Mouse (Mus musculus): Measurements from ENCODE around the gene Dclk2. TPM values are rescaled to one million over a fixed set of nuclear protein-coding genes. Genes with fewer than 3 reads are reported as not detected.

The Dclk2 gene
- total and polyA plus RNA-seq, 2 experiments from 2014 or later, result 1.3 to 9.2 TPM

GRCm38 (mm10) chr3:86796716-86797115 is 123.9 kb downstream of the Dclk2 start:
- H3K4me2 ChIP-seq (ENCODE audit: low read depth, low read length), result no peak overlapping the region
- H3K4me1 ChIP-seq (ENCODE audit: control insufficient read depth, insufficient read depth), result peaks cover 7% of the 10 kb centered on the region; the same call in 1 of the 2 replicates

GRCm38 (mm10) chr3:86793720-86794191 is 126.9 kb downstream of the Dclk2 start:
- ATAC-seq (ENCODE audit: insufficient read depth, low read depth), result peak; percentile 69
- peaks cover 12% of the 10 kb centered on the region; the same call in 1 of the 2 replicates for H3K4me1 ChIP-seq (ENCODE audit: control insufficient read depth, insufficient read depth)
- peak overlapping the region; percentile 71 for H3K27ac ChIP-seq (ENCODE audit: low read depth)
- H3K4me2 ChIP-seq (ENCODE audit: low read depth, low read length), result no peak overlapping the region
- no peaks in the 10 kb centered on the region for H3K9me3 ChIP-seq (replicated peaks; ENCODE audit: control insufficient read depth, low read length)
- H3K27me3 ChIP-seq (ENCODE audit: control insufficient read depth, insufficient read depth, low read length), result no peaks in the 10 kb centered on the region
- peak; percentile 73 for TF ChIP-seq EP300 (IDR thresholded peaks at IDR 0.05; ENCODE audit: low read depth)
- TF ChIP-seq CTCF (IDR thresholded peaks at IDR 0.05; ENCODE audit: low read depth), result no peak
- no peak overlapping the region for H3K4me3 ChIP-seq (ENCODE audit: low read depth, low read length)
- no peaks in the 10 kb centered on the region for H3K36me3 ChIP-seq (replicated peaks; ENCODE audit: control insufficient read depth, insufficient read depth, low read length)
- DNase-seq (ENCODE audit: low spot score), result peak; percentile 52
- H3K9ac ChIP-seq (replicated peaks; ENCODE audit: low read depth, low read length), result no peak overlapping the region
- WGBS, result 21% methylated on average over 1 of the region's 1 CpGs

More at GRCm38 (mm10) chr3:86796716-86797115, 123.9 kb downstream of the Dclk2 start:
- no peaks in the 10 kb centered on the region for H3K36me3 ChIP-seq (replicated peaks; ENCODE audit: control insufficient read depth, insufficient read depth, low read length)
- 42% methylated on average over 6 of the region's 6 CpGs for WGBS
- ATAC-seq (ENCODE audit: insufficient read depth, low read depth) (no peak), DNase-seq (ENCODE audit: low spot score) (no peak)
- H3K9me3 ChIP-seq (replicated peaks; ENCODE audit: control insufficient read depth, low read length), result no peaks in the 10 kb centered on the region
- no peak for TF ChIP-seq EP300 (IDR thresholded peaks at IDR 0.05; ENCODE audit: low read depth)
- peak; percentile 61 for TF ChIP-seq CTCF (IDR thresholded peaks at IDR 0.05; ENCODE audit: low read depth)
- no peak overlapping the region for H3K4me3 ChIP-seq (ENCODE audit: low read depth, low read length)
- H3K27ac ChIP-seq (ENCODE audit: low read depth), result no peak overlapping the region
- H3K27me3 ChIP-seq (ENCODE audit: control insufficient read depth, insufficient read depth, low read length), result no peaks in the 10 kb centered on the region
- H3K9ac ChIP-seq (replicated peaks; ENCODE audit: low read depth, low read length), result no peak overlapping the region

- ATAC-seq (ENCODE audit: insufficient read depth, low read depth), result no peak
- WGBS, result 43% methylated on average over 4 of the region's 4 CpGs
These were observed 127.4 kb downstream of the Dclk2 start for GRCm38 (mm10) chr3:86793264-86793663.

GRCm38 (mm10) chr3:86789752-86790151 is 130.9 kb downstream of the Dclk2 start:
- H3K36me3 ChIP-seq (replicated peaks; ENCODE audit: control insufficient read depth, insufficient read depth, low read length), result no peaks in the 10 kb centered on the region
- H3K4me2 ChIP-seq (ENCODE audit: low read depth, low read length), result no peak overlapping the region
- ATAC-seq (ENCODE audit: insufficient read depth, low read depth), result no peak
- H3K9me3 ChIP-seq (replicated peaks; ENCODE audit: control insufficient read depth, low read length), result no peaks in the 10 kb centered on the region
- no peak overlapping the region for H3K9ac ChIP-seq (replicated peaks; ENCODE audit: low read depth, low read length)
- H3K4me3 ChIP-seq (ENCODE audit: low read depth, low read length), result no peak overlapping the region
- TF ChIP-seq EP300 (IDR thresholded peaks at IDR 0.05; ENCODE audit: low read depth) (no peak), CTCF (IDR thresholded peaks at IDR 0.05; ENCODE audit: low read depth) (no peak)
- H3K27ac ChIP-seq (ENCODE audit: low read depth), result no peak overlapping the region
- H3K27me3 ChIP-seq (ENCODE audit: control insufficient read depth, insufficient read depth, low read length), result no peaks in the 10 kb centered on the region
- WGBS, result 72% methylated on average over 5 of the region's 5 CpGs
- peaks cover 29% of the 10 kb centered on the region for H3K4me1 ChIP-seq (ENCODE audit: control insufficient read depth, insufficient read depth)
- DNase-seq (ENCODE audit: low spot score), result no peak

More at GRCm38 (mm10) chr3:86793264-86793663, 127.4 kb downstream of the Dclk2 start:
- TF ChIP-seq CTCF (IDR thresholded peaks at IDR 0.05; ENCODE audit: low read depth) (no peak), EP300 (IDR thresholded peaks at IDR 0.05; ENCODE audit: low read depth) (no peak)
- Histone ChIP-seq H3K9me3 (replicated peaks; ENCODE audit: control insufficient read depth, low read length) (no peaks in the 10 kb centered on the region), H3K4me3 (ENCODE audit: low read depth, low read length) (no peak overlapping the region), H3K4me1 (ENCODE audit: control insufficient read depth, insufficient read depth) (peaks cover 12% of the 10 kb centered on the region; the same call in 1 of the 2 replicates), H3K4me2 (ENCODE audit: low read depth, low read length) (no peak overlapping the region), H3K36me3 (replicated peaks; ENCODE audit: control insufficient read depth, insufficient read depth, low read length) (no peaks in the 10 kb centered on the region), H3K27ac (ENCODE audit: low read depth) (peak overlapping the region; percentile 71), H3K9ac (replicated peaks; ENCODE audit: low read depth, low read length) (no peak overlapping the region), H3K27me3 (ENCODE audit: control insufficient read depth, insufficient read depth, low read length) (no peaks in the 10 kb centered on the region)
- no peak for DNase-seq (ENCODE audit: low spot score)

- H3K36me3 ChIP-seq (replicated peaks; ENCODE audit: control insufficient read depth, insufficient read depth, low read length), result no peaks in the 10 kb centered on the region
- H3K9ac ChIP-seq (replicated peaks; ENCODE audit: low read depth, low read length), result no peak overlapping the region
- no peak for TF ChIP-seq EP300 (IDR thresholded peaks at IDR 0.05; ENCODE audit: low read depth)
- peak; percentile 77 for TF ChIP-seq CTCF (IDR thresholded peaks at IDR 0.05; ENCODE audit: low read depth)
- no peak overlapping the region for H3K27ac ChIP-seq (ENCODE audit: low read depth)
- no peak overlapping the region for H3K4me2 ChIP-seq (ENCODE audit: low read depth, low read length)
- 27% methylated on average over 6 of the region's 6 CpGs for WGBS
- ATAC-seq (ENCODE audit: insufficient read depth, low read depth), result no peak
- H3K9me3 ChIP-seq (replicated peaks; ENCODE audit: control insufficient read depth, low read length), result no peaks in the 10 kb centered on the region
- no peaks in the 10 kb centered on the region for H3K27me3 ChIP-seq (ENCODE audit: control insufficient read depth, insufficient read depth, low read length)
- DNase-seq (ENCODE audit: low spot score), result peak; percentile 88
- peaks cover 25% of the 10 kb centered on the region for H3K4me1 ChIP-seq (ENCODE audit: control insufficient read depth, insufficient read depth)
- no peak overlapping the region for H3K4me3 ChIP-seq (ENCODE audit: low read depth, low read length)
These were observed 131.9 kb downstream of the Dclk2 start for GRCm38 (mm10) chr3:86788711-86789110.

All from heart, postnatal 0 days (tissue).